1 mouse cellular context compared by ENCODE assay signal in the genomic region with DNA sequence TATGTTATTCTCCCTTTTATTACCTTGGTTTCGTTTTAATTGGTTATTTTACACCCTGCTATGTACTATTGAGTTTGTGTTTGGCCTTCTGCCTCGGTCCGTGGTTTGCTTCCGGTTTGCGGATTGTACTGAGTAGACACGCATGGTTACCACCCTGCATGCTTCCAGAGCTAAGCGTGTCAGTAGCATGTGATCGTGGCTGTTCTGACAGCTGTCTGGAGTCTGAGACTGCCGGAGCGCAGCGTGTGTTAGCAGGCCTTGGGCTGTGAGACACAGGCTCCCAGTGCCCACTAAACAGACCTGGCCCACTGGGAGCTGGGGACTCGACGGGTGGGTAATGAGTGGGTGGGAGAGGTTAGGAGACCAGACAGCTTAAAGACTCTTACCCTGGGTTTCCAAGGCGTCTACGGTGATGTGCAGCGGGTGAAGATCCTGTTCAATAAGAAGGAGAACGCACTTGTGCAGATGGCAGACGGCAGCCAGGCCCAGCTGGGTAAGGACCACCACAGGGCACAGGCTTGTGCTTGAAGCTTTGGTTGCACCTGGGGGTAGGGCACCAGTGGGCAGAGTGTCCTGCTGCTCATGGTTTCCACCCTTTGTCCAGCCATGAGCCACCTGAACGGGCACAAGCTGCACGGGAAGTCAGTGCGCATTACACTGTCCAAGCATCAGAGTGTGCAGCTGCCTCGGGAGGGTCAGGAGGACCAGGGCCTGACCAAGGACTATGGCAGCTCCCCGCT.
TF ChIP-seq lines count a peak whose summit lies in the region.

No protein-coding gene starts in this region.

TF ChIP-seq in myocyte, 11 proteins besides CTCF, POLR2A, EP300 and RAD21:
- TF ChIP-seq REST (IDR thresholded peaks at IDR 0.05; ENCODE audit: insufficient read depth, insufficient read length): no peak
- no peak for TF ChIP-seq SRF (IDR thresholded peaks at IDR 0.05; ENCODE audit: control insufficient read depth, insufficient read length, low read depth)
- peak; percentile 66 for TF ChIP-seq POLR2AphosphoS2 (IDR thresholded peaks at IDR 0.05; ENCODE audit: insufficient read length, low read depth)
- TF ChIP-seq E2F4 (IDR thresholded peaks at IDR 0.05; ENCODE audit: insufficient read depth): no peak
- no peak for TF ChIP-seq MYOD1 (IDR thresholded peaks at IDR 0.05; ENCODE audit: control insufficient read depth in 1 of 3, insufficient read length in 2 of 3, low read depth in 2 of 3)
